Mouse (Mus musculus) hindbrain, embryonic 12.5 days (tissue): ENCODE measurements around the gene Gpr142. TPM values are rescaled to one million over a fixed set of nuclear protein-coding genes. Genes with fewer than 3 reads are reported as not detected.

Experiments
- ATAC-seq: fragments of 200-750 bp; cut with Nextera tagmentation; 2 replicates; pipeline ENCODE4 v1.8.0; 2017; ENCODE audit warnings: moderate TSS enrichment; ENCODE audit not compliant: low FRiP score
- H3K27ac ChIP-seq: fragments of 300-500 bp; sonication (generic); 2 replicates; pipeline ENCODE4 v1.5.1; 2016; ENCODE audit warnings: mild to moderate bottlenecking
- H3K27me3 ChIP-seq: fragments of 300-500 bp; sonication (generic); 2 replicates; pipeline ENCODE4 v1.6.1; 2016; ENCODE audit warnings: mild to moderate bottlenecking
- H3K36me3 ChIP-seq: fragments of 300-500 bp; sonication (generic); 2 replicates; pipeline ENCODE4 v1.6.1; 2016; ENCODE audit warnings: mild to moderate bottlenecking
- H3K4me1 ChIP-seq: fragments of 300-500 bp; sonication (generic); 2 replicates; pipeline ENCODE4 v1.6.1; 2016
- H3K4me2 ChIP-seq: fragments of 300-500 bp; sonication (generic); replicated peaks from 2 replicates; pipeline ENCODE4 v1.6.1; 2016; ENCODE audit warnings: mild to moderate bottlenecking
- H3K4me3 ChIP-seq: fragments of 300-500 bp; sonication (generic); 2 replicates; pipeline ENCODE4 v1.5.1; 2016; ENCODE audit warnings: mild to moderate bottlenecking
- H3K9ac ChIP-seq: fragments of 300-500 bp; sonication (generic); 2 replicates; pipeline ENCODE4 v1.6.1; 2016; ENCODE audit warnings: mild to moderate bottlenecking, moderate library complexity
- H3K9me3 ChIP-seq: fragments of 300-500 bp; sonication (generic); replicated peaks from 2 replicates; pipeline ENCODE4 v1.6.1; 2016; ENCODE audit warnings: mild to moderate bottlenecking
- WGBS: fragments of 180-500 bp; shearing (Covaris S2); methylation state at CpG from one replicate; pipeline ENCODE4 v1.1.7; 2016; 5-methylcytosine and 5-hydroxymethylcytosine counted together
- polyA plus RNA-seq: library from polyadenylated mRNA; unstranded; fragments of >200 nt; fragmentation: Nextera tagmentation; extraction: Ambion mirVana; gene quantifications from 2 replicates; pipeline ENCODE4 v1.2.1, GENCODE M21; 2016

Gpr142 gene
- polyA plus RNA-seq, 1 experiment from 2014 or later: not detected

DNA sequence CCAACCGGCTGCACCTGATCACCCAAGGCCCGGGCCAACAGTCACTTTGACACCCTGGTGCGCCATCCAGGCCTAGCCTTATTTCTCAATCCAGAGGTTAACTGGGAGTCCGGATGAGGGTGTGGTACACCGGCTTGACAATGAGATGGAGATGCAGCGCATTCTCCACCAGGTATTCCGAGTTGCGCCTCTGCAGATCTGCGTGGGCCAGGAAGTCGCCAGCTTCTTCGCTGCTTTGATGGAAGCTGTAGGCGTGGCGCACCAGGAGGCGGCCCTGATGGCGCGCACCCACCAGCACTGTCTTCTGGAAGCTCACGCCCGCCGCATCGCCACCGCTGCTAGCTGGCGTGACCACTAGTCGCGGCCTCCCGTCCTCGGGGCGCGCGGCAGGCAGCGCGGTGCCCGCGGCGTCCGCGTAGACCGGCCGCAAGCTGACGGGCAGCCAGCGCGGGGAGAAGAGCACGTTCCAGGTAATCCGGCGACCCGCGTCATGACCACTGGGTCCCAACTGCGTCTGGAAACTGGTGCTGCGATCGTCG lies 7.3 kb upstream of the Gpr142 start:
- Histone ChIP-seq H3K27ac (peak overlapping the region; percentile 55), H3K27me3 (peaks cover 58% of the 10 kb centered on the region), H3K36me3 (no peaks in the 10 kb centered on the region), H3K9me3 (no peaks in the 10 kb centered on the region), H3K4me3 (peak overlapping the region; percentile 51), H3K9ac (peak overlapping the region; percentile 62), H3K4me1 (peaks cover 73% of the 10 kb centered on the region), H3K4me2 (peak overlapping the region; percentile 92)
- WGBS: 2% methylated on average over 50 of the region's 50 CpGs
- ATAC-seq: no peak

DNA sequence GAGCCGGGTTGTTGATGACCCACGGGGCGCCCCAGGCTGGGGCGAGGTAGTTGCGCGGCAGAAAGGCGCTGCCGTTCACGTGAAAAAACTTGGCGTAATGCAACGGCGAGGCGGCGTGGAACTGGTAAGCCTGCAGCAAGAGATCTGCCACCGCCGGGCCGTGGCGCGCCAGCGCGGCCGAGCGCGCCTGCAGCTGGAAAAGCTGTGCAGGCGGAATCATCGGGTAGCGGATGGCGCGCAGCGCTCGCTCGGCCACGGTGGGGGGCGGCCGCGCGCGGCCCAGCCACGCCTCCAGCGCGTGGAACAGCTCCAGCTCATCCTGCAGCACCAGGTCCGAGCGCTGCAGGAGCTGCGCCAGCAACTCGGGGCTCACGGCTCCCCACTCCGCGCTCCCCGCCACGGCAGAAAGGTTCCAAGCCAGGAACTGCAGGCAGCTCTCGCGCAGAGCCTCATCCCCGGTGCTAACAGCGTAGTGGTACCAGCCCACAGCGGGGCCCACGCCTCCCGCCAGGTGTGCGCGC lies 6.8 kb upstream of the Gpr142 start:
- H3K4me3 ChIP-seq: peak overlapping the region; percentile 51
- H3K36me3 ChIP-seq: no peaks in the 10 kb centered on the region
- WGBS: 2% methylated on average over 42 of the region's 59 CpGs
- H3K4me1 ChIP-seq: peaks cover 75% of the 10 kb centered on the region
- H3K9me3 ChIP-seq: no peaks in the 10 kb centered on the region
- peak overlapping the region; percentile 92 for H3K4me2 ChIP-seq
- peaks cover 53% of the 10 kb centered on the region for H3K27me3 ChIP-seq
- peak overlapping the region; percentile 55 for H3K27ac ChIP-seq
- ATAC-seq: no peak
- H3K9ac ChIP-seq: peak overlapping the region; percentile 62

DNA sequence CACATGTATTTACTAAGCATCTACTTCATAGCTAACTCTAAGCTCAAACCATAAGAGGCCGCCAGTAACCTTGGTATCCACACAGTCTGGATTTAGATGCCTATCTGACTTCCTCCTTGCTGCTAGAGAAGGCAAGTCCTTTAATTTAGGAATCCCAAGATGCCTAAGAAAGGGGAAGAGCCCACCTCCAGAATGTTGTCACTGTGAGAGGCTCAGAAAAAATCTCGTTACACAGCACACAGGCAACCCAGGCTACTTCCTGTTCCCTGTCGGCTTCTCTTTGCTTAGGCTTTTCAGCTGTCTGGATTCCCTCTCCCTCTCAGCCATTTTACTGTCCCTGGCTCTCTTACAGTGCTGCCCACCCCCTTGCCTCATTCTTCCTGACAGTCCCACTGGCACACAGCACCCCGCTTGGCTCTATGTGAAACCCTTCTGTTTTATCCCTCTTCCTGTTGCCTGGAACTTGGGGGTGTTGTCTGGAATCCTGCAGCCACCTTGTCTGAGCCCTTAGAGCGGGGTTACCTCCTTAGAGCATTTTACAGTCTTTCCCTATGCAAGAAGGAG lies 5.7 kb upstream of the Gpr142 start:
- peak overlapping the region; percentile 31; the same call in 1 of the 2 replicates for H3K4me3 ChIP-seq
- WGBS: 52% methylated on average over 5 of the region's 5 CpGs
- peaks cover 79% of the 10 kb centered on the region for H3K4me1 ChIP-seq
- no peak overlapping the region for H3K9ac ChIP-seq
- ATAC-seq: no peak
- no peak overlapping the region for H3K27ac ChIP-seq
- H3K36me3 ChIP-seq: no peaks in the 10 kb centered on the region
- H3K27me3 ChIP-seq: peaks cover 42% of the 10 kb centered on the region
- H3K9me3 ChIP-seq: no peaks in the 10 kb centered on the region
- peak overlapping the region; percentile 92 for H3K4me2 ChIP-seq

DNA sequence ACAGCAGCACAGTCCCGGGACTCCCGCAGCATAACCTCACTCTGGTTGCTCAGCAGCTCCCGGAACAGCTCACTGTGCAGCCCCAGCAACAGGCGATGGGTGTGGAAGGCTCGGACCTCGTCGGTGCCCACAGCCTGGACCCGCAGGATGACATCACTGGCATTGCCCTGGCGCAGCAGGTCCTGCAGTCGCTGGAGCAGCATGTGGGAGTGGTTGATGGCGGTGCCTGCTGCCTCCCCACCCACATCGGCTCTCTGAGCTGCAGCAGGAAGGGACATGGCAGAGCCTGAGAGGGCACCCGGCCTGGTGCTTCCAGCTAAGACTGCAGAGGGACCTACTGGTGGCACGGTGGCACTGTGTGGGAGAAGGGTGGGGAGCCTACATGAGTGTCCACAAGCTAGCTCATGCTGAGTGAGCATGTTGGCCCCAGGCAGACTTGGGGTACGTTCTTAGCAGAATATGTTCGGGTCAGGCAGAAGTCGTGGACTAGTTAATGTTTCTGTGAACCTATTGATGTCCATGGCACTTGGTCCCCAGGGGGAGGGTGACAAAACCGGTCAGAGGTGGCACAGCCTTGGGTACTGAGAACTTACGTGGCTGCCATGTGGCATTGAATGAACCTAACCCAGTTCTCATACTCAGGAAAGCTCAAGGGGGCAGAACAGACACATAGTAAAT lies 4.7 kb upstream of the Gpr142 start:
- peaks cover 74% of the 10 kb centered on the region for H3K4me1 ChIP-seq
- H3K9me3 ChIP-seq: no peaks in the 10 kb centered on the region
- peak overlapping the region; percentile 31 for H3K4me3 ChIP-seq
- peaks cover 35% of the 10 kb centered on the region for H3K27me3 ChIP-seq
- H3K36me3 ChIP-seq: no peaks in the 10 kb centered on the region
- no peak for ATAC-seq
- H3K4me2 ChIP-seq: peak overlapping the region; percentile 92
- H3K9ac ChIP-seq: peak overlapping the region; percentile 42
- H3K27ac ChIP-seq: peak overlapping the region; percentile 99
- WGBS: 61% methylated on average over 19 of the region's 19 CpGs

DNA sequence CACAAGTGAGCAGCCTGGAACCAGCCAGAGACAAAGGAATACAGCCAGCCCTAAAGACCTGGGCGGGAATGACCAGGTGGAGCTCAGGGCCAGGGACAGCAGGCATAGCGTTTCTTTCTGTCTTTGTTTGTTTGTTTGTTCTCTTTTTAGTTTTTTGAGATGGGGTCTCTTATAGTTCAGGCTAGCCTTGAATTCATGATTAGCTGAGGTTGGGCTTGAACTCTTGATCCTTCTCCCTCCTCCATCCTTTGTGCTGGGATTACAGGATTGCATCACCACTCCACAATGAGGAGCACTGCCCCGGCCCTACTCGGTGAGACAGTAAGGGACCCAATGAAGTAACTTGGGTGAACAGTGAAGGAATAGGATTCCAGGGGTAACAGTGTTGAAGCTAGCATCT lies 4.0 kb upstream of the Gpr142 start:
- ATAC-seq: peak; percentile 8; the same call in 1 of the 2 replicates
- WGBS: 24% methylated on average over 4 of the region's 4 CpGs
- peaks cover 68% of the 10 kb centered on the region for H3K4me1 ChIP-seq

DNA sequence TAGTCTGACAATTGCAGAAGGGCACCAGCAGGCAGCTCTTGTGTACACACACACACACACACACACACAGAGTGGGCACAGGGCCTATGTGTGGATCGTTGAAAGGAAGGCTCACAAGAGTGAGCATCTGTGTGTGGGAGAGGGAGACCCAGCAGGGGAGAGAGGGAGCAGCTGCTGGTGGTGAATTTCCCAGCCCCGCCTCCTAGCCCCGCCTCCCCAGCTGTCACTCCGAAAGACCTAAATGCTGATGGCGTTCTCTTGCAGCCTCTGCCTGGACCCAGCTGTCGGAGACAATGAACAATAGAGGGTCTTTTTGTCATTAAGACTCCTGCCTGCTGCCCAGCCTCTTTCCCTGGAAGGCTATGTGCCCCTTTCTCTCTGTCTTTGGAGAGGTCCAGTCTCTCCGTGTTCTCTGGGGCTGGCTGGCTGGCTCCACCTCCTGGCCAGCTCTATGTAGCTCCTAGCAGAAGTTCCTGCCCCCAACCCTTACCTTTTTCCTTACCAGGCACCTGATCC lies 3.4 kb upstream of the Gpr142 start:
- no peaks in the 10 kb centered on the region for H3K9me3 ChIP-seq
- ATAC-seq: peak; percentile 87
- no peaks in the 10 kb centered on the region for H3K36me3 ChIP-seq
- 0% methylated on average over 7 of the region's 7 CpGs for WGBS
- H3K9ac ChIP-seq: peak overlapping the region; percentile 48
- peaks cover 22% of the 10 kb centered on the region for H3K27me3 ChIP-seq
- H3K4me3 ChIP-seq: peak overlapping the region; percentile 31
- H3K4me1 ChIP-seq: peaks cover 67% of the 10 kb centered on the region
- H3K27ac ChIP-seq: peak overlapping the region; percentile 99
- peak overlapping the region; percentile 92 for H3K4me2 ChIP-seq

More for the DNA sequence above, 4.0 kb upstream of the Gpr142 start:
- H3K9ac ChIP-seq: peak overlapping the region; percentile 23
- H3K36me3 ChIP-seq: no peaks in the 10 kb centered on the region
- peaks cover 28% of the 10 kb centered on the region for H3K27me3 ChIP-seq
- no peaks in the 10 kb centered on the region for H3K9me3 ChIP-seq
- peak overlapping the region; percentile 92 for H3K4me2 ChIP-seq
- H3K4me3 ChIP-seq: peak overlapping the region; percentile 31
- H3K27ac ChIP-seq: peak overlapping the region; percentile 99

DNA sequence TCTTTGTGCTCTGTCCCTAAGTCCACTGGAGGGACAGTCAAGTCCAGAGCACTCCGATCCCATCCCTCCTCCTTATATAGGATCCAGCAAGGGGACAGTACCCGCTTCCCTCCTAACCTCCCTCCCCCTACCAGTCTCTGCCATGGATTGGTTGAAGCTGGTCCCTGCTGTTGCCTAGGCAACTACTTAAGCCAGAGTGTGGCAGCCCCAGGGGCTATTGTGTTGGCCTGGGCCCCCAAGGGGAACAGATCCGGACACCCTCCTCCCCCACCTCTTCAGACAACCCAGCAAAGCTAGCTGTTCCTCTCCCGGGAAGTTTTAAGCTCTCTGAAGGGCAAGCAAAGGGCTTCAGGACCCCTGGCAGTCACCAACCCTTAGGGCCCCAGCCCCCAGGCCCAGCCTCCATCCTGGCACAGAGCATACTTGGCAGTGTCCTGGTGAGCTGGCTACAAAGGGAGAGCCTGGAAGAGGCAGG lies 2.8 kb upstream of the Gpr142 start, which contains the start of gene Btbd17:
Gene Btbd17 (minus strand): TSS at position 98 of the 475 bp plus-strand sequence.
- peak; percentile 91 for ATAC-seq
- WGBS: 0% methylated on average over 4 of the region's 4 CpGs
- no peaks in the 10 kb centered on the region for H3K36me3 ChIP-seq
- peaks cover 16% of the 10 kb centered on the region for H3K27me3 ChIP-seq
- peak within 1 kb of the TSS; percentile 48 for H3K9ac ChIP-seq
- peak within 1 kb of the TSS; percentile 92 for H3K4me2 ChIP-seq
- peak within 1 kb of the TSS; percentile 99 for H3K27ac ChIP-seq
- H3K4me1 ChIP-seq: peaks cover 64% of the 10 kb centered on the region
- peak within 1 kb of the TSS; percentile 31 for H3K4me3 ChIP-seq
- H3K9me3 ChIP-seq: no peaks in the 10 kb centered on the region

DNA sequence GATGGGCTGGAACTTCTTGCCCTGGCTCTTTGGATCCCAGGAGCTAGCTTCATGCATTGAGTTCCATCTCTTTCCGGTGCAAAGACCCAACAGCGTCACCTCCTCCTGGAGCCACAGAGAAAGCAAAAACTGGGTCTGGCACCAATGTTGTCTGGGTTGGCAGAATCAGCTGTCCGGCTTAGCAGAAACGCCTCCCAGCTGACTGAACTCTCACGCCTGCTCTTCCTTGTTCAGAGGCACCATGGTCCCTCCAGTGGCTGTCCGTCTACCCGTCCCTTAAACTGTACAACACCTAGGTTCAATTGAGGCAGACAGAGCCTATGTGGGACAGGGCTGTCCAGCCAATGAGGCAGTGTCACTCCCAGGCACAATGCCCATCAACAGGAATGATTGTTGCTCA lies 1.5 kb upstream of the Gpr142 start:
- H3K4me2 ChIP-seq: no peak overlapping the region
- peak overlapping the region; percentile 99 for H3K27ac ChIP-seq
- peaks cover 3% of the 10 kb centered on the region for H3K27me3 ChIP-seq
- WGBS: 88% methylated on average over 7 of the region's 7 CpGs
- no peaks in the 10 kb centered on the region for H3K36me3 ChIP-seq
- ATAC-seq: no peak
- H3K9ac ChIP-seq: no peak overlapping the region
- peaks cover 51% of the 10 kb centered on the region for H3K4me1 ChIP-seq
- H3K9me3 ChIP-seq: no peaks in the 10 kb centered on the region
- no peak overlapping the region for H3K4me3 ChIP-seq

DNA sequence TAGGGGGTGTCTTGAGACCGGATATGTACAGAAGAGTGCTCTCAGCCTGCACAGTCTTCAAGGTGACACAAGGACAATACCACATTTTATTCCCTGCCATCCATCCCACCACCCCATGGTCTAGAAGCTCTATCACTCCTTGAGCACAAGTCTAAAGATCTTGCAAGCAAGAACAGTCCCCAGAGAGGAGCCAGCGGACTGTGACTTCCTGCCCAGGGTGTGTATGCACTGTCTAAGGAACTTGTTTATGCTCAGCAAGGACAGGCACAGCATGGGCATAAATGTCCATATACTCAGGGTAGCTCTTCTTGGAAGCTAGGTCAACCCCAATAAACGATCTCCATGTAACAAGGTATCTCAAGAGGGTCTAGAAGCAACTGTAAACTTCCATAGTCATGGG lies 743 bp upstream of the Gpr142 start:
- Histone ChIP-seq H3K4me2 (no peak overlapping the region), H3K4me1 (peaks cover 49% of the 10 kb centered on the region), H3K4me3 (no peak overlapping the region), H3K9ac (no peak overlapping the region), H3K27ac (no peak overlapping the region), H3K27me3 (0 out of 2 replicates have a peak, but pooled peaks cover 4% of the 10 kb centered on the region), H3K36me3 (no peaks in the 10 kb centered on the region), H3K9me3 (no peaks in the 10 kb centered on the region)
- WGBS: 85% methylated on average over 3 of the region's 3 CpGs
- no peak for ATAC-seq

DNA sequence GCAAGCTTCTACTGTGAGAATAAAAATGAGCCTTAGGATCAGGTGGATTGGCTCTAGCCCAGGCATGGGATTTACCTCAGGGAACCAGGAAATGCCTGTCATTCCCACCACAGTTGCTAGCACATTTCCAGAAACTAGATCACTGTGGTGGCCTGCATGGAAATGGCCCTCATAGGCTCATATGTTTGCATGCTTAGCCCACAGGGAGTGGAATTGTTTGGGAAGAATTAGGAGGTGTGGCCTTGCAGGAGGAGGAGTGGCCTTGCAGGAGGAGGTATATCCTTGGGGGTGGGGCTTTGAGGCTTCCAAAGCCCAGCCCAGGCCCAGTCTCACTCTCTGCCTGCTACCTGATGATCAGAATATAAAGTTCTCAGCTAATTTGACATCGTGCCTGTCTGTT lies 3.2 kb downstream of the Gpr142 start:
- Histone ChIP-seq H3K4me2 (no peak overlapping the region), H3K4me3 (no peak overlapping the region), H3K9ac (no peak overlapping the region), H3K27me3 (0 out of 2 replicates have a peak, but pooled peaks cover 4% of the 10 kb centered on the region), H3K27ac (no peak overlapping the region), H3K36me3 (no peaks in the 10 kb centered on the region), H3K9me3 (no peaks in the 10 kb centered on the region), H3K4me1 (peaks cover 38% of the 10 kb centered on the region)
- 94% methylated on average over 1 of the region's 1 CpGs for WGBS
- no peak for ATAC-seq

DNA sequence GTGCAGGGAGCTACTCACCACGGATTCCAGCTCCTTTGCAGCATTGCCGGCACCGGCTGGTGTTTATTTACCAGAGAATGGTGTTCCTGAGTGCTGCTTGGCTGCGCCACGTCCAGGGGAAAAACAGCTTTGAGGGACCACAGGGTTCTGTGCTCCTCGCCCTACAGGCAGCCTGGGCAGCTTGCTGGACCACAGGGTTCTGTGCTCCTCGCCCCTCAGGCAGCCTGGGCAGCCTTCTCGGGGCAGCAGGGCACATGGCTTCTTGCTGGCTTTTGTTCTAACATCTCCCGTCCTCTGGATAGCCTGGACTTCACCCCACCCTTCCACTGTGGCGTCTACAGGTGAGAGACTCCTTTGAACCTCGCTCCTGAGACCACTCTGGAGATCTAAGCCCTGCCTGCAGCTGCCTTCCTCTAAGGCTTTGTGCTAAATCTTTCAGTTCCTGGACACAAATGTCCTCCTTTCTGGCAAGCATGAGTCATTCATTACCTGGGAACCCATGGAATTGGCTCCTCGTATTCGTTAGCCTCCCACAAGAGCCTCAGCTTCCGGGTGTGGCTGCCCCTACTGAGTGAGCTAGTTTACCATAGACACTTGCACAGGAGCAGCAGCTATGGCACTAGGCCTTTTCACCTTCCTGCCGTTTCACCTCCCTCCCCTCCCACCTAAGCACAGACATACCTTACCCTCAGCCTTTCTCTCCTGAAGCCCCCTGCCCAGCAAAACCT lies 4.0 kb downstream of the Gpr142 start:
- no peak overlapping the region for H3K4me2 ChIP-seq
- H3K4me3 ChIP-seq: no peak overlapping the region
- no peak overlapping the region for H3K9ac ChIP-seq
- H3K27ac ChIP-seq: no peak overlapping the region
- peaks cover 42% of the 10 kb centered on the region for H3K4me1 ChIP-seq
- WGBS: 64% methylated on average over 15 of the region's 15 CpGs
- no peak for ATAC-seq
- no peaks in the 10 kb centered on the region for H3K36me3 ChIP-seq
- no peaks in the 10 kb centered on the region for H3K9me3 ChIP-seq
- H3K27me3 ChIP-seq: 0 out of 2 replicates have a peak, but pooled peaks cover 4% of the 10 kb centered on the region
